Mouse (Mus musculus) liver, embryonic 11.5 days (tissue): ENCODE data around the gene 2810004N23Rik. TPM values are rescaled to one million over a fixed set of nuclear protein-coding genes. Genes with fewer than 3 reads are reported as not detected.
"Not testable (repeated sequence)": the region's sequence is repeated elsewhere in the genome, so short reads cannot be mapped to it uniquely, and the experiment has no call there.

Experiments used
- ATAC-seq: fragments of 200-750 bp; cut with Nextera tagmentation; replicated peaks from 2 replicates; pipeline ENCODE4 v1.8.0; 2017; ENCODE audit warnings: moderate number of reproducible peaks, mild to moderate bottlenecking, moderate TSS enrichment, moderate library complexity; ENCODE audit not compliant: low FRiP score
- DNase-seq: peaks from one replicate; pipeline ENCODE4 v3.0.0-alpha.2; 2017; ENCODE audit warnings: low spot score
- H3K27ac ChIP-seq: fragments of 300-500 bp; sonication (generic); 2 replicates; pipeline ENCODE4 v1.5.1; 2014; ENCODE audit warnings: mild to moderate bottlenecking, low read depth, low read length, control low read depth
- H3K27me3 ChIP-seq: fragments of 300-500 bp; sonication (generic); replicated peaks from 2 replicates; pipeline ENCODE4 v1.6.1; 2014; ENCODE audit warnings: low read length, mixed read lengths; ENCODE audit not compliant: control insufficient read depth, insufficient read depth
- H3K36me3 ChIP-seq: fragments of 300-500 bp; sonication (generic); 2 replicates; pipeline ENCODE4 v1.6.1; 2014; ENCODE audit warnings: mild to moderate bottlenecking, low read length, moderate library complexity, mixed read lengths; ENCODE audit not compliant: control insufficient read depth, insufficient read depth
- H3K4me1 ChIP-seq: fragments of 300-500 bp; sonication (generic); replicated peaks from 2 replicates; pipeline ENCODE4 v1.6.1; 2014; ENCODE audit warnings: low read length, mixed read lengths; ENCODE audit not compliant: control insufficient read depth, insufficient read depth
- H3K4me2 ChIP-seq: fragments of 300-500 bp; sonication (generic); 2 replicates; pipeline ENCODE4 v1.6.1; 2014; ENCODE audit warnings: mild to moderate bottlenecking, control low read depth, moderate library complexity
- H3K4me3 ChIP-seq: fragments of 300-500 bp; sonication (generic); 2 replicates; pipeline ENCODE4 v1.5.1; 2014; ENCODE audit warnings: low read depth, low read length, control low read depth
- H3K9ac ChIP-seq: fragments of 300-500 bp; sonication (generic); 2 replicates; pipeline ENCODE4 v1.6.1; 2014; ENCODE audit warnings: low read depth, low read length, control low read depth
- H3K9me3 ChIP-seq: fragments of 300-500 bp; sonication (generic); 2 replicates; pipeline ENCODE4 v1.6.1; 2016; ENCODE audit warnings: low read length, inconsistent platforms, mixed read lengths; ENCODE audit not compliant: control insufficient read depth
- WGBS: fragments of 180-500 bp; shearing (Covaris S2); extraction: QIAGEN DNeasy Blood & Tissue Kit; methylation state at CpG from one replicate; pipeline ENCODE4 v1.1.7; 2014; 5-methylcytosine and 5-hydroxymethylcytosine counted together
- polyA plus RNA-seq: library from polyadenylated mRNA; unstranded; fragments of >200 nt; fragmentation: Nextera tagmentation; extraction: Ambion mirVana; gene quantifications from 2 replicates; pipeline ENCODE4 v1.2.1, GENCODE M21; 2014

Gene 2810004N23Rik
- polyA plus RNA-seq, 1 experiment from 2014 or later, result 71.5 TPM

DNA sequence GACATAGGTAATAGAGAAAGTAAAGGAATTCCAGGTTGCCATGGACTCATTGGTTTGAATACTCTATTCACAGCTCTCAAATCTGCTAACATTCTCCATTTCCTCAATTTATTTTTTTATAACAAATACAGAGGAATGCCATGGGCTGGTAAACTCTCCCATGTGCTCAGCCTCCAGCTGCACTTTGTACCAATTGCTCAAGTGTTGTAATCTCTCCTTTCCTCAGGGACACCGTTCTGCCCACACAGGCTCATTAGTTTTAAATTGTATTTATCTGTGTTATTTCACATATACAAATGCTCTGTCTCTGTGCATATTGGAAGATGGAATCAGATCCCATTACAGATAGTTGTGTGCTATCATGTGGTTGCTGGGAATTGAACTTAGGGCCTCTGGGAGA is 9.4 kb downstream of the 2810004N23Rik start:
- ATAC-seq (no peak), DNase-seq (no peak)
- H3K9me3 ChIP-seq, result peaks cover 2% of the 10 kb centered on the region; the same call in 1 of the 2 replicates
- H3K36me3 ChIP-seq, result peaks cover 46% of the 10 kb centered on the region
- H3K9ac ChIP-seq, result no peak overlapping the region
- 89% methylated on average over 1 of the region's 1 CpGs for WGBS
- H3K4me3 ChIP-seq, result no peak overlapping the region
- no peaks in the 10 kb centered on the region for H3K4me1 ChIP-seq
- H3K27ac ChIP-seq, result no peak overlapping the region
- H3K27me3 ChIP-seq, result no peaks in the 10 kb centered on the region
- no peak overlapping the region for H3K4me2 ChIP-seq

DNA sequence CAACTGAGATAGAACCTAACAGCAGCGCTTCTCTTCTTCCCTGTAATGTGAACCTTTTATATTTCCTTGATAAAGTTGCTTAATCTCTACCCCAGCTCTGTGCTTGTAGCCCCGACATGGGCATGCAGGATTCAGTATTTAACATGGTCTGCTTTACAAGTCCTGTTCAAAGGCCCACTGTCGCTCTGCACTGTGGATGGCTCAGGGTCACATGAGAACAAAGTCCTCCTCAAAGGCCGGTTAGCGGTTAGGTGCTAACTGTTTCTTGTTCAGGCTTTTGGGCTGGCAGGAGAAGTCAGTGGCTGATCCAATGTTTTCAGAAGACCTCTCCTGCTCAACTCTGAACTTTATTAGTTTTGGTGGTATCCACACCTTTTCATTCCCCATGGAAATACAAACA is 17.3 kb downstream of the 2810004N23Rik start:
- no peak for DNase-seq
- H3K9ac ChIP-seq, result no peak overlapping the region
- H3K9me3 ChIP-seq, result no peaks in the 10 kb centered on the region
- H3K4me1 ChIP-seq, result no peaks in the 10 kb centered on the region; the same call in 1 of the 2 replicates
- no peak overlapping the region for H3K27ac ChIP-seq
- peaks cover 8% of the 10 kb centered on the region; the same call in 1 of the 2 replicates for H3K36me3 ChIP-seq
- WGBS, result 78% methylated on average over 5 of the region's 5 CpGs
- no peak for ATAC-seq
- no peaks in the 10 kb centered on the region for H3K27me3 ChIP-seq
- no peak overlapping the region for H3K4me2 ChIP-seq
- no peak overlapping the region for H3K4me3 ChIP-seq

DNA sequence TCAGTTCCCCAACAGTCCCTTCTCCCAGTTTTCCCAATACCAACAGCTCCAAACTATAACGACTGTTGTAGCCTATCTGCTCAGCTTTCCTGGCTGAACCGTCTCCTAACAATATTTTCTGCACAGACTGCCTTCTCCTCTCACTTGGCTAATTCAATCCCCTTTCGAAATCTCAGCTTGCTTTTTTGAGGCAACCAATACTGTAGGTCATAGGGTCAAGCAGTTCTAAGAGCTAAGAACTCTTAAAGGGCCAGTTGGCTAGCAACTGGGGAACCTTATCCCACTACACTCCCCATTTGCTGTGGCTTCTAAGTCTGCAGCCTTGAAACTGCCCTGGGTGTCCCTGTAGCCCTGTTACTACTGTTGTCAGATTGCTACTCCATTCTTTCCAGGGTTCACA is 17.8 kb downstream of the 2810004N23Rik start:
- Histone ChIP-seq H3K9me3 (no peaks in the 10 kb centered on the region), H3K4me2 (no peak overlapping the region), H3K4me1 (no peaks in the 10 kb centered on the region; the same call in 1 of the 2 replicates), H3K9ac (no peak overlapping the region), H3K27ac (no peak overlapping the region), H3K4me3 (no peak overlapping the region), H3K36me3 (peaks cover 9% of the 10 kb centered on the region), H3K27me3 (no peaks in the 10 kb centered on the region)
- WGBS, result 67% methylated on average over 3 of the region's 3 CpGs
- DNase-seq, result no peak
- no peak for ATAC-seq

DNA sequence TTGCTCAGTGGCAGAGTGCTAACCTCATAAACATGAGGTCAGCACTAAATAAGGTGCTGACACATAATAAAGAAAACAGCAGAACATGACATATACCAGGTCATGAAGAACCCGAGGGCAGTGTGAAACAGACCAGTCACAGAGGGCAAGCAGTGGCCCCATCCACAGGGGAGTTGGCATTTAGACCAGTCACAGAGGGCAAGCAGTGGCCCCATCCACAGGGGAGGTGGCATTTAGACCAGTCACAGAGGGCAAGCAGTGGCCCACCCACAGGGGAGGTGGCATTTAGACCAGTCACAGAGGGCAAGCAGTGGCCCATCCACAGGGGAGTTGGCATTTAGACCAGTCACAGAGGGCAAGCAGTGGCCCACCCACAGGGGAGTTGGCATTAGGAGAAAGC is 20.0 kb downstream of the 2810004N23Rik start:
- DNase-seq, H3K9ac ChIP-seq, H3K9me3 ChIP-seq, H3K27ac ChIP-seq, ATAC-seq, H3K4me1 ChIP-seq, H3K4me2 ChIP-seq, H3K4me3 ChIP-seq, H3K27me3 ChIP-seq: not testable (repeated sequence)
- 78% methylated on average over 1 of the region's 1 CpGs for WGBS
- peaks cover 24% of the 10 kb centered on the region for H3K36me3 ChIP-seq

DNA sequence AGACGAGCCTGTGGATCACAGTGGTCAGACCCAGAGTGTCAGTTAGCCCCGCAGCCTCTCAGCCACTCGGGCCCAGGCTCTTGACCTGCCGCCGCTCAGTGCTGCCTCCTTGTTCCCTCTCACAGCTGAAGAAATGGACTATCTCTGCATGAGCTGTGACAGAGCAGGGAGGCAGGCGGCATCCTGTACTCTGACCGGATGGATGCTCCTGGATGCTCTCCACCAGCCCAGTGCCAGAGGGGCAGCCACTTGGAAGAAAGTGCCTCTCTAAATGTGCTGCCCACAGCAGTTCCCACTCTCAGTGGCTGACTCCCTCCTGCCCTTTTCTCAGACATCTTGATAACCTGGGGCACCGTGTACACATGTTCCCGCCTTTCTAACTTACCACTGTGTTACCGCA is 21.1 kb downstream of the 2810004N23Rik start:
- DNase-seq (no peak), ATAC-seq (no peak)
- WGBS, result 86% methylated on average over 10 of the region's 10 CpGs
- no peaks in the 10 kb centered on the region for H3K9me3 ChIP-seq
- no peak overlapping the region for H3K27ac ChIP-seq
- H3K4me1 ChIP-seq, result no peaks in the 10 kb centered on the region; the same call in 1 of the 2 replicates
- no peak overlapping the region for H3K4me3 ChIP-seq
- H3K27me3 ChIP-seq, result no peaks in the 10 kb centered on the region
- no peak overlapping the region for H3K9ac ChIP-seq
- no peak overlapping the region for H3K4me2 ChIP-seq
- H3K36me3 ChIP-seq, result peaks cover 24% of the 10 kb centered on the region

DNA sequence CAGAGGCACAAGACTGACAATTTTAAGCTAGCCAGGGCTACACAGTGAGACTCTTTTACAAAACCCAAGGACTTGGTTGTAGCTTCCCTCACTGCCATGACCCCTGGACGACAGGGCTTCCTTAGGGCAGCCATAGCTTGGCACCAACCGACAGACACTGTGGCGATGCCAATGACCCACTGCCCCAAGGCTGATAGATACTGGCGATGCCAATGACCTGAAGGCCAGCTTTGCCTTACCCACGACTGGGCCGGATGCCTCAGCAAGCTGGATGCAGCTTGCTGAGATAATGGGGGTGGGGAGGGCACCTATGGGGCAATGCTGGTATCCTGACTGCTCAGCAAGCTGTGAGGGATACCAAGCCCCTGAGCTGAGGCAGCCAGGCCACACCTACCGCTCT is 22.0 kb downstream of the 2810004N23Rik start:
- Histone ChIP-seq H3K4me2 (no peak overlapping the region), H3K36me3 (peaks cover 24% of the 10 kb centered on the region), H3K4me3 (no peak overlapping the region)

DNA sequence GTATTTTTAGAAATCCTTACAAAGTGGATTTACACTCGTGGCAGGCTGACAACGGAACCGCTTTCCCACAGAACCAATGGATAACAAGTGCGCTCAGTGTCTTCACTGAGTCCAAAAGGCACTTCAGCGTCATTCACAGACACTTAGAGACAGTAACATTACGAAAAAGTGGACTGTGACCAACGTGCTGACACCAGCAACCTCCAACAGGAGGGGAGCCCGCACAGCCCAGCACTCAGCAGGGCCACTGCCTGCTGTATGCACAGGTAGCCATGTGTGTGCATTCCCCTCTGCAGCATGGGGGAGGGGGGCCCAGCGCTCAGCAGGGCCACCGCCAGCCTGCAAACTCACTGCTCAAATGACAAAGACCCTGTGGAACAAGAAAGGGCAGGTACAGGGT is 23.5 kb downstream of the 2810004N23Rik start:
- Histone ChIP-seq H3K9me3 (no peaks in the 10 kb centered on the region), H3K4me3 (no peak overlapping the region), H3K4me2 (no peak overlapping the region), H3K4me1 (no peaks in the 10 kb centered on the region), H3K27ac (no peak overlapping the region), H3K36me3 (peaks cover 20% of the 10 kb centered on the region), H3K9ac (no peak overlapping the region), H3K27me3 (no peaks in the 10 kb centered on the region)
- no peak for DNase-seq
- 87% methylated on average over 10 of the region's 10 CpGs for WGBS
- ATAC-seq, result no peak

More for the DNA sequence above, 22.0 kb downstream of the 2810004N23Rik start:
- DNase-seq (no peak), ATAC-seq (no peak)
- WGBS, result 90% methylated on average over 7 of the region's 7 CpGs
- Histone ChIP-seq H3K9ac (no peak overlapping the region), H3K27me3 (no peaks in the 10 kb centered on the region), H3K9me3 (no peaks in the 10 kb centered on the region), H3K27ac (no peak overlapping the region), H3K4me1 (no peaks in the 10 kb centered on the region; the same call in 1 of the 2 replicates)

DNA sequence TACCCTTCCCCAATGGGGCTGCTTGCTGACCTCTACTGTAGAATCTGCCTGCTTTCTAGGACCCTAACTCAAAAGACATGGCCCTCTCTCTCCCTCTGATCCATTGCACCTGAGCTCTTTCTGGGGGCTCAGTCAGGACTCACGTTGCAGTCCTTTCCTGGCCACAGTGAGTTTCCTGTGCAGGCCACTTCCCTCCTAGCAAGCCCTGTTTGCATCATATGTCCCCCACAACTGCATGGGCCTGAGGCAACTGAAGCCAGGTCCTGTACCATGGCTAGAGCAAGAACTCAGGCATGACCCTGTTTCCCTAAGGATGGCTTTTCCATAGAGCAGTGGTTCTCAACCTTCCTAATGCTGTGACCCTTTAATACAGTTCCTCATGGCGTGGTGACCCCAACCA is 25.0 kb downstream of the 2810004N23Rik start:
- no peak overlapping the region for H3K9ac ChIP-seq
- no peak for DNase-seq
- H3K27me3 ChIP-seq, result no peaks in the 10 kb centered on the region
- H3K9me3 ChIP-seq, result no peaks in the 10 kb centered on the region
- H3K4me3 ChIP-seq, result no peak overlapping the region
- no peak overlapping the region for H3K27ac ChIP-seq
- ATAC-seq, result no peak
- H3K36me3 ChIP-seq, result peaks cover 16% of the 10 kb centered on the region
- WGBS, result 71% methylated on average over 2 of the region's 2 CpGs
- no peaks in the 10 kb centered on the region for H3K4me1 ChIP-seq
- H3K4me2 ChIP-seq, result no peak overlapping the region

DNA sequence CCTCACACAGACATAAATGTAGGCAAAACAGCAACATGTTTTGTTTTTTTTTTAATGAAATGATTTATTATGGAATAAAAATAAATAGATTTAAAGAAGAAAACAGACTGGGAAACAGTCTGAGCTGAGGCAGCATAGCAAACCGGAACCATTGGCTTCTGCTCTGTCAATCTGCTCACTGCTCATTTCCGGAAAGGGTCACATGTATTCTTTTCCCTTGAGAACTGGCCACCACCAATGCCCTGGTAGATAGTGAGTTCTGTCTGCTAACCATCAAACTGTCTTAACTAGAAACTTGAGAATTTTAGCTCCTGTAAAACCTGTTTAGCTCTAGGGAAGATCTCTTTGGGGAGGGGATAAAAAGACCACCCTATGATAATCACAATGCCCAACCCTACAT is 26.0 kb downstream of the 2810004N23Rik start:
- H3K9ac ChIP-seq, result no peak overlapping the region
- no peak for DNase-seq
- no peak for ATAC-seq
- H3K4me1 ChIP-seq, result no peaks in the 10 kb centered on the region
- no peak overlapping the region for H3K27ac ChIP-seq
- H3K36me3 ChIP-seq, result peaks cover 16% of the 10 kb centered on the region
- no peaks in the 10 kb centered on the region for H3K9me3 ChIP-seq
- 73% methylated on average over 2 of the region's 2 CpGs for WGBS
- H3K4me3 ChIP-seq, result no peak overlapping the region
- H3K4me2 ChIP-seq, result no peak overlapping the region
- H3K27me3 ChIP-seq, result no peaks in the 10 kb centered on the region
